Mouse (Mus musculus): ENCODE results near the gene Wasf2.
A peak's percentile ranks its signal among the peaks of the same experiment; 100 is the strongest.
"Not testable (repeated sequence)": the region's sequence is repeated elsewhere in the genome, so short reads cannot be mapped to it uniquely, and the experiment has no call there.

Gene Wasf2

GRCm38 (mm10) chr4:133129931-133130889, at the start of gene Wasf2:
Gene Wasf2, plus strand, starts transcription at chr4:133130505.
- DNase-seq (ENCODE audit: low spot score), result peak; percentile 96

GRCm38 (mm10) chr4:133080862-133081261, 49.4 kb upstream of the Wasf2 start:
- no peak for DNase-seq (ENCODE audit: low spot score)

- DNase-seq (ENCODE audit: low spot score), result no peak
Observed at GRCm38 (mm10) chr4:133082216-133082773, 48.0 kb upstream of the Wasf2 start.

DNA sequence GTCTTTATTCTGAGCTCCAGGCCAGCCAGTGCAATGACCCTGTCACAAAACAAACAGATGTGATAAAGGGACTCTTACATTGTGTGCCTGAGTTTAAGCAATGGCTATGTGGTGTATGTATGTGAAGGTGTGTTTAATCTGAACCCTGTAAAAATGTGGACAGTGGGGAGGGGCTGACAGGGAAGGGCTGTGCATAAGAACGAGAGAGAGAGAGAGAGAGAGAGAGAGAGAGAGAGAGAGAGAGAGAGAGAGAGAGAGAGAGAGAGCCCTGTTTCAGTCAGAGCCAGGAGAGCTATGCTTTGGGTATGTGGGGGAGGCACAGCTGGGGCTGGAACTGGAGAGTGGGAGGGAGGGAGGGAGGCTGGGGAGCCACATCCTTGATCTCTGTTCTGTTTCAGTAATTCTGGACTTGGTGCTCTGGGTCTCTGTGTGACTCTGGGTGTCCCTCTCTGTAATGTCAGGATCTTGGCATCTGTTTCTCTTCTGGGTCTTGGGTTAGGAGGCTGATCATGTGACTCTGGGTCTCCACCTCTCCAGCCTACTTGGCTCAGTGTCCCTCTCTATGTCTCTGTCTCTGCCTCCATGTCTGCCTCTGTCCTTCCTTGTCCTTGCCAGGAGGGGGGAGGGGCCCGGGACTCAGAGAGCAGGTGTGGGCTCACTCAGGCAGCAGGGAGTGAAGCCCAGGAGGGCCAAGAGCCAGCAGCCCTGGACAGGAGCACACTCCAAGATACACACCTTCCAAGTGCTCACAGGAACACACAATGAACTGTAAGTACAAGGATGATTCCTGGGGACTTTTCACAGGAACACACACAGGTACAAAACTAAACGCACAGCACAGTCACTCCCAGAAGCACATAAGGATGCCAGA, 46.1 kb upstream of the Wasf2 start:
- no peak for DNase-seq (ENCODE audit: low spot score)

GRCm38 (mm10) chr4:133085011-133085782, 45.1 kb upstream of the Wasf2 start:
- DNase-seq (ENCODE audit: low spot score), result no peak

DNA sequence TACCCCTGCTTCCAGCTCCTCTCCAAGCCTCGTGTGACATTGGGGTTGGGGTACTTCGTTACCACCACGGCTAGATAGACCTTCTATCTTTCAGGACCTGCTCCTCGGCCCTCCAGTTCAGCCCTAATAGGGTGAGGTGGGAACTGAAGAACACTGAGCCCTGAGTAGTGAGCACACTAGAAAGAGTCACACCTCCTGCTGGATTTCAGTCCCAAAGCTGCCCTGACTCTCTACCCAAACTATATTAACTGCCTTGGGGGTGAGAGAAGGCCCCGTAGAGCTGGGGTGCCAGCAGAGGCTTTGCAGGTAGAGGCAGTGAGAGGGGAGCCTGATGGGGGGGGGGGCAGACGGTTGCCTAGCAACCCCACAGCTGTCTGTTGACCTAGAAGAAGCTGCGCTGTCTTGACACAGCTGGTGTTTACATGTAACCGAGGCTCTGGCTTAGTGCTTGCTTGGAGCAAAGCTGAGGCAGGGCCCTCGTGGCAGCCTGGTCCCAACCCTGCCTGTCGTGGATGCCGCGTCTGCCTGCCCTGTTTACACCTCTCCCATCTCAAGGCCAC, 44.4 kb upstream of the Wasf2 start:
- DNase-seq (ENCODE audit: low spot score), result no peak

DNA sequence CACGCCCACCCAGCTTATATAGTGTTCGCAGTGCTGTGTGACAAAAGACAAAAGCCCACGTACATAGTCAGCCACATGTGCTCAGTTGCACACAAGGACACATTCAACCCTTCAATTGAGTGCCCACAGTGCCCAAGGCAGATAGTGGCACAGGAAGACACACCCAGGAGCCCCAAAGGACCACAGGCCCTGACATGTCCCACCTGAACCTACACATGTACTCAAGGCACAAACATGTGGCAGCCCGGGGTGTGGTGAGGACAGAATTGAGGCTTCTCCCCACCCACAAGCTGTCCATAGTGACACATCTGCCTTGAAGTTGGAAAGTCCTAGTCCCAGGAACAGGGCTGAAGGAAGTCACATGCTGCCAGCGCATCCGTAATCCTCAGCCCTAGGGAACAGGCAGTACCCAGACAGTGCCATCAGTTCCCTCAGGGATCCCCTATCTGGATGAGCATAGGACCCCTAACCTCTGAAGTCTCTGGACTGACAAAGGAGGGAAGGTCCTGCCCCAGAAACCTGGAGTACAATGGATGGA, 43.1 kb upstream of the Wasf2 start:
- DNase-seq (ENCODE audit: low spot score), result no peak

GRCm38 (mm10) chr4:133087835-133088234, 42.5 kb upstream of the Wasf2 start:
- DNase-seq (ENCODE audit: low spot score), result no peak

GRCm38 (mm10) chr4:133089319-133089718, 41.0 kb upstream of the Wasf2 start:
- DNase-seq (ENCODE audit: low spot score), result no peak

GRCm38 (mm10) chr4:133089802-133090201, 40.5 kb upstream of the Wasf2 start:
- DNase-seq (ENCODE audit: low spot score), result no peak

DNA sequence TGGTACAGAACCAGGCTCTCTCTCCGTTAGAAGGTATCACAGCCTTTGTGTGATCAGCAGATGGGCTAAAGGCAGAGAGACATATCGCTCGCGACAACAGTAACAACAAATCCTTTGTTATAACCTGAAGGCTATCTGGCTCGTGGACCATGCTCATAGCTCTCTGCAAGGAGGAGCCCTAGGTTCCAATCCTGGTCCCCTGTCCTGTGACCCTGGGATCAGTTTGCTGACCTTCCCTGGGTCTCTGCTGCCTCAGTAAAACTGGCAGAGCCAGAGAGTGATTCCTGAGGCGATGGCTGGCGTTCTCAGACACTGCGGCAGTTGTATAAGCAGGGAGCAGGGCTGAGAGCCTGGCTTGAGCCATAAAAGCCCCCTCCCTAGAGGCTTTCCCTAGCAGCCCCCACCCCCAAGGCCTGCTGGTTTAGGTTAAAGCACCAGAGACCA, 40.0 kb upstream of the Wasf2 start:
- DNase-seq (ENCODE audit: low spot score), result no peak

GRCm38 (mm10) chr4:133090720-133091458, 39.4 kb upstream of the Wasf2 start:
- DNase-seq (ENCODE audit: low spot score), result no peak

DNA sequence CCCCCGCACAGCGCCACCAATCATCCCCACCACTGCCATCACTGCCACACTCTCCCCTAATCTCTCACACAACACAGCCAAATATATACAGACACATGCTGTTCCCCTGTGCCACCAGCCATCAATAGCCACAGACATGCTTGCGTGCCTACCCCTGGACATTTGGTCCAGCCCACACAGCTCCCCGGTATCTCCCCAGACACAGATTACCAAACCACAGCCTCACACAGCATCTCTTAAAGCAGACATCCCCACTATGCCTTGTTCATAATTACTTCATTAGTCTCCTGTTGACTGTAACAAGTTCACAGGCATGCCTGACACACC, 38.9 kb upstream of the Wasf2 start:
- DNase-seq (ENCODE audit: low spot score), result no peak

- no peak for DNase-seq (ENCODE audit: low spot score)
Observed at GRCm38 (mm10) chr4:133092453-133092901, 37.8 kb upstream of the Wasf2 start.

DNA sequence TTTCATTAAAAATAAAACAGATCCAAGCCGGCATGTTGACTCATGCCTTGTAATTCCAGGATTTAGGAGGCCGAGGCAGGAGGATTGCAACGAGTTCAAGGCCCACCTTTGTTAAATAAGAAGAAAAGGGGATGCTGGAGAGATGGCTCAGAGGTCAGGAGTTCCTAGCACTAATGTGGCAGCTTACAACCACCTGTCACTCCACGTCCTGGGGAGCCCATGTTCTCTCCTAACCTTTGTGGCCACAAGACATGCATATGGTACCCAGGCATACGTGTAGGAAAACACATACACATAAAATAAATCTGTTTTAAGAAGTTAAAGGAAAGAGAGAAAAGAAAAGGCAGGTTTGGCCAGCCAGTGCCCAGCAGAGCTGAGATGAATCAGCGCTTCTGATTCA, 37.2 kb upstream of the Wasf2 start:
- no peak for DNase-seq (ENCODE audit: low spot score)

- DNase-seq (ENCODE audit: low spot score), result no peak
Observed at GRCm38 (mm10) chr4:133093481-133094033, 36.7 kb upstream of the Wasf2 start.

GRCm38 (mm10) chr4:133094255-133094654, 36.0 kb upstream of the Wasf2 start:
- no peak for DNase-seq (ENCODE audit: low spot score)

- no peak for DNase-seq (ENCODE audit: low spot score)
Observed at GRCm38 (mm10) chr4:133094936-133095733, 35.2 kb upstream of the Wasf2 start.

GRCm38 (mm10) chr4:133095734-133096065, 34.6 kb upstream of the Wasf2 start:
- not testable (repeated sequence) for DNase-seq (ENCODE audit: low spot score)

Measured in c-Kit-positive CD71-positive TER-119-positive erythroid progenitor cells, embryonic 14.5 days (primary cell).